Mouse (Mus musculus) megakaryocyte, embryonic 14.5 days (primary cell): ENCODE data around the gene Gulp1.

ENCODE experiments used
- FLI1 ChIP-seq: IDR thresholded peaks from 2 replicates; pipeline ENCODE4 v1.6.1; 2012; ENCODE audit warnings: low read length, inconsistent platforms, mixed read lengths
- GATA1 ChIP-seq: IDR thresholded peaks from 3 replicates; pipeline ENCODE4 v1.6.1; 2012; ENCODE audit warnings: mixed read lengths, low read length, inconsistent platforms, borderline replicate concordance

- TF ChIP-seq GATA1 (no peak), FLI1 (no peak)
Observed at GRCm38 (mm10) chr1:44810336-44810735, 259.0 kb downstream of the Gulp1 start.
